Mouse (Mus musculus) lung, postnatal 0 days (tissue): ENCODE measurements around the gene Loxl3. TPM values are rescaled to one million over a fixed set of nuclear protein-coding genes. Genes with fewer than 3 reads are reported as not detected.
A peak's percentile ranks its signal among the peaks of the same experiment; 100 is the strongest.

ENCODE experiments used
- ATAC-seq: fragments of 200-750 bp; cut with Nextera tagmentation; 2 replicates; pipeline ENCODE4 v1.8.0; 2017; ENCODE audit warnings: moderate library complexity
- DNase-seq: peaks from one replicate; pipeline ENCODE4 v3.0.0-alpha.2; 2016; ENCODE audit warnings: low spot score
- H3K27ac ChIP-seq: fragments of 300-500 bp; sonication (generic); 2 replicates; pipeline ENCODE4 v1.5.1; 2014; ENCODE audit warnings: antibody characterized with exemption, mild to moderate bottlenecking, low read length, mixed read lengths
- H3K27me3 ChIP-seq: fragments of 300-500 bp; sonication (generic); replicated peaks from 2 replicates; pipeline ENCODE4 v1.6.1; 2014; ENCODE audit warnings: low read length, mixed read lengths; ENCODE audit not compliant: insufficient read depth
- H3K36me3 ChIP-seq: fragments of 300-500 bp; sonication (generic); 2 replicates; pipeline ENCODE4 v1.6.1; 2014; ENCODE audit warnings: low read length, mixed read lengths; ENCODE audit not compliant: insufficient read depth
- H3K4me1 ChIP-seq: fragments of 300-500 bp; sonication (generic); 2 replicates; pipeline ENCODE4 v1.6.1; 2014; ENCODE audit warnings: antibody characterized with exemption, low read depth, low read length, mixed read lengths; ENCODE audit not compliant: insufficient read depth
- H3K4me2 ChIP-seq: fragments of 300-500 bp; sonication (generic); replicated peaks from 2 replicates; pipeline ENCODE4 v1.6.1; 2014; ENCODE audit warnings: low read depth, mild to moderate bottlenecking, low read length, moderate library complexity, mixed read lengths
- H3K4me3 ChIP-seq: fragments of 300-500 bp; sonication (generic); 2 replicates; pipeline ENCODE4 v1.5.1; 2014; ENCODE audit warnings: low read depth, low read length
- H3K9ac ChIP-seq: fragments of 300-500 bp; sonication (generic); replicated peaks from 2 replicates; pipeline ENCODE4 v1.6.1; 2014; ENCODE audit warnings: low read depth, mild to moderate bottlenecking
- H3K9me3 ChIP-seq: fragments of 300-500 bp; sonication (generic); 2 replicates; pipeline ENCODE4 v1.6.1; 2016; ENCODE audit warnings: low read length, mixed read lengths
- CTCF ChIP-seq: IDR thresholded peaks from 2 replicates; pipeline ENCODE4 v1.5.1; 2016; ENCODE audit warnings: antibody characterized with exemption, mild to moderate bottlenecking
- EP300 ChIP-seq: IDR thresholded peaks from 2 replicates; pipeline ENCODE4 v1.6.1; 2016; ENCODE audit warnings: antibody characterized with exemption, mild to moderate bottlenecking, control low read depth
- WGBS: fragments of 180-500 bp; shearing (Covaris S2); extraction: QIAGEN DNeasy Blood & Tissue Kit; methylation state at CpG from one replicate; pipeline ENCODE4 v1.1.7; 2014; 5-methylcytosine and 5-hydroxymethylcytosine counted together
- polyA plus RNA-seq: library from polyadenylated mRNA; unstranded; fragments of >200 nt; fragmentation: Nextera tagmentation; extraction: Ambion mirVana; gene quantifications from 2 replicates; pipeline ENCODE4 v1.2.1, GENCODE M21; 2015

Gene Loxl3
- polyA plus RNA-seq, 1 experiment from 2014 or later = 10.1 TPM

- ATAC-seq (no peak), DNase-seq (no peak)
- WGBS = 7% methylated on average over 8 of the region's 8 CpGs
- H3K4me1 ChIP-seq = peaks cover 3% of the 10 kb centered on the region; the same call in 1 of the 2 replicates
- peak overlapping the region; percentile 31; the same call in 1 of the 2 replicates for H3K4me3 ChIP-seq
- no peak overlapping the region for H3K9ac ChIP-seq
- TF ChIP-seq EP300 (no peak), CTCF (no peak)
- no peaks in the 10 kb centered on the region for H3K9me3 ChIP-seq
- H3K36me3 ChIP-seq = no peaks in the 10 kb centered on the region
- H3K27me3 ChIP-seq = peaks cover 81% of the 10 kb centered on the region
- H3K4me2 ChIP-seq = peak overlapping the region; percentile 55; the same call in 1 of the 2 replicates
- H3K27ac ChIP-seq = no peak overlapping the region
These were observed 34.2 kb downstream of the Loxl3 start for GRCm38 (mm10) chr6:83068221-83068620.

- Histone ChIP-seq H3K27me3 (peaks cover 80% of the 10 kb centered on the region), H3K9ac (no peak overlapping the region), H3K27ac (no peak overlapping the region), H3K9me3 (no peaks in the 10 kb centered on the region), H3K4me3 (peak overlapping the region; percentile 31; the same call in 1 of the 2 replicates), H3K36me3 (no peaks in the 10 kb centered on the region), H3K4me1 (peaks cover 3% of the 10 kb centered on the region; the same call in 1 of the 2 replicates), H3K4me2 (peak overlapping the region; percentile 55)
- DNase-seq = peak; percentile 26
- 1% methylated on average over 80 of the region's 81 CpGs for WGBS
- TF ChIP-seq CTCF (no peak), EP300 (no peak)
- ATAC-seq = peak; percentile 41; the same call in 1 of the 2 replicates
These were observed 34.9 kb downstream of the Loxl3 start for GRCm38 (mm10) chr6:83068706-83069487.

GRCm38 (mm10) chr6:83069488-83070246 lies 35.7 kb downstream of the Loxl3 start:
- no peaks in the 10 kb centered on the region for H3K36me3 ChIP-seq
- H3K9me3 ChIP-seq = no peaks in the 10 kb centered on the region
- peaks cover 3% of the 10 kb centered on the region; the same call in 1 of the 2 replicates for H3K4me1 ChIP-seq
- DNase-seq = no peak
- no peak overlapping the region for H3K9ac ChIP-seq
- peaks cover 72% of the 10 kb centered on the region for H3K27me3 ChIP-seq
- H3K4me3 ChIP-seq = peak overlapping the region; percentile 8; the same call in 1 of the 2 replicates
- H3K27ac ChIP-seq = no peak overlapping the region
- H3K4me2 ChIP-seq = no peak overlapping the region
- 2% methylated on average over 48 of the region's 69 CpGs for WGBS
- 0 out of 2 replicates have a peak, but pooled peaks have one; percentile 22 for ATAC-seq
- no peak for TF ChIP-seq CTCF
- TF ChIP-seq EP300 = no peak

GRCm38 (mm10) chr6:83070247-83070310 lies 36.1 kb downstream of the Loxl3 start, which contains the start of gene Tlx2:
Tlx2 (minus strand) TSS chr6:83070293.
- WGBS = under 1% methylated on average over 10 of the region's 10 CpGs
- H3K27me3 ChIP-seq = peaks cover 68% of the 10 kb centered on the region
- ATAC-seq (no peak), DNase-seq (no peak)
- no peak within 1 kb of the TSS for H3K27ac ChIP-seq
- no peaks in the 10 kb centered on the region for H3K9me3 ChIP-seq
- peak within 1 kb of the TSS; percentile 31; the same call in 1 of the 2 replicates for H3K4me3 ChIP-seq
- TF ChIP-seq EP300 (no peak), CTCF (no peak)
- H3K4me1 ChIP-seq = peaks cover 3% of the 10 kb centered on the region; the same call in 1 of the 2 replicates
- H3K9ac ChIP-seq = no peak within 1 kb of the TSS
- peak within 1 kb of the TSS; percentile 55 for H3K4me2 ChIP-seq
- H3K36me3 ChIP-seq = no peaks in the 10 kb centered on the region

- TF ChIP-seq CTCF (no peak), EP300 (no peak)
- H3K4me3 ChIP-seq = peak overlapping the region; percentile 8; the same call in 1 of the 2 replicates
These were observed 36.6 kb downstream of the Loxl3 start for GRCm38 (mm10) chr6:83070311-83071219.

GRCm38 (mm10) chr6:83071220-83071619 lies 37.2 kb downstream of the Loxl3 start:
- H3K36me3 ChIP-seq = no peaks in the 10 kb centered on the region
- 3% methylated on average over 22 of the region's 24 CpGs for WGBS
- DNase-seq (no peak), ATAC-seq (no peak)
- no peak overlapping the region for H3K27ac ChIP-seq
- H3K9me3 ChIP-seq = no peaks in the 10 kb centered on the region
- H3K4me1 ChIP-seq = peaks cover 3% of the 10 kb centered on the region; the same call in 1 of the 2 replicates
- H3K9ac ChIP-seq = no peak overlapping the region
- no peak overlapping the region for H3K4me3 ChIP-seq
- peaks cover 62% of the 10 kb centered on the region for H3K27me3 ChIP-seq
- H3K4me2 ChIP-seq = no peak overlapping the region
- no peak for TF ChIP-seq CTCF
- no peak for TF ChIP-seq EP300

More at GRCm38 (mm10) chr6:83070311-83071219, 36.6 kb downstream of the Loxl3 start:
- DNase-seq (no peak), ATAC-seq (no peak)
- H3K9ac ChIP-seq = no peak overlapping the region
- H3K36me3 ChIP-seq = no peaks in the 10 kb centered on the region
- peaks cover 3% of the 10 kb centered on the region; the same call in 1 of the 2 replicates for H3K4me1 ChIP-seq
- H3K9me3 ChIP-seq = no peaks in the 10 kb centered on the region
- no peak overlapping the region for H3K27ac ChIP-seq
- 1% methylated on average over 45 of the region's 58 CpGs for WGBS
- H3K27me3 ChIP-seq = peaks cover 67% of the 10 kb centered on the region
- no peak overlapping the region for H3K4me2 ChIP-seq
